In genomic region chr8:11797729-11798479, GRCm38 (mm10) we compare ENCODE assay signal across 10 mouse cellular contexts. TPM values are rescaled to one million over a fixed set of nuclear protein-coding genes. Genes with fewer than 3 reads are reported as not detected.
A peak's percentile ranks its signal among the peaks of the same experiment; 100 is the strongest.
DNase-seq lines count a peak whose midpoint lies in the region; ATAC-seq and TF ChIP-seq lines count a peak whose summit lies in the region.
"Had no signal": no experiment of that assay in that cellular context is flagged by ENCODE, and none has a peak within 500 bp of the region (broad histone marks: within the 10 kb centered on the region; RNA-seq: fewer than 3 reads in every experiment).

No protein-coding gene starts in this region.

- intact Hi-C loops in heart, postnatal 10 days (cut with DNase I): no loop called here

- no peak overlapping the region for H3K4me2 ChIP-seq in lung, postnatal 0 days (replicated peaks; ENCODE audit: low read depth, low read length)
- H3K4me2 ChIP-seq in midbrain, postnatal 0 days (ENCODE audit: low read depth, low read length, poor library complexity, severe bottlenecking): no peak overlapping the region
- H3K4me2 ChIP-seq: limb, embryonic 13.5 days had no signal

- no peaks in the 10 kb centered on the region for H3K4me1 ChIP-seq in lung, postnatal 0 days (ENCODE audit: insufficient read depth, low read depth, low read length)
- H3K4me1 ChIP-seq in midbrain, postnatal 0 days (ENCODE audit: insufficient read depth, low read length): no peaks in the 10 kb centered on the region; the same call in 1 of the 2 replicates

- TF ChIP-seq EP300 in lung, postnatal 0 days (IDR thresholded peaks at IDR 0.05): no peak

- H3K9ac ChIP-seq in lung, postnatal 0 days (replicated peaks; ENCODE audit: low read depth): no peak overlapping the region
- H3K9ac ChIP-seq in midbrain, postnatal 0 days (replicated peaks; ENCODE audit: low read length, poor library complexity, severe bottlenecking): no peak overlapping the region
- H3K9ac ChIP-seq: limb, embryonic 13.5 days had no signal

- TF ChIP-seq CTCF in lung, postnatal 0 days (IDR thresholded peaks at IDR 0.05): no peak
- TF ChIP-seq CTCF in midbrain, postnatal 0 days (IDR thresholded peaks at IDR 0.05): no peak

- 80% methylated on average over 14 of the region's 14 CpGs for WGBS in lung, postnatal 0 days
- 70% methylated on average over 14 of the region's 14 CpGs for WGBS in midbrain, postnatal 0 days

- no peaks in the 10 kb centered on the region for H3K27me3 ChIP-seq in lung, postnatal 0 days (replicated peaks; ENCODE audit: insufficient read depth, low read length)
- H3K27me3 ChIP-seq in midbrain, postnatal 0 days (ENCODE audit: insufficient read depth, low read length): no peaks in the 10 kb centered on the region
- H3K27me3 ChIP-seq: limb, embryonic 13.5 days had no signal

- no peak overlapping the region for H3K4me3 ChIP-seq in lung, postnatal 0 days (ENCODE audit: low read depth, low read length)
- H3K4me3 ChIP-seq in midbrain, postnatal 0 days (ENCODE audit: low read depth, low read length): no peak overlapping the region
- H3K4me3 ChIP-seq: limb, embryonic 13.5 days had no signal

- no peak for ATAC-seq in lung, postnatal 0 days
- ATAC-seq in midbrain, postnatal 0 days (ENCODE audit: low FRiP score): peak; percentile 70

- no peak overlapping the region for H3K27ac ChIP-seq in lung, postnatal 0 days (ENCODE audit: low read length)
- peak overlapping the region; percentile 67 for H3K27ac ChIP-seq in midbrain, postnatal 0 days (ENCODE audit: low read depth, low read length)
- H3K27ac ChIP-seq: limb, embryonic 13.5 days had no signal

- peak; percentile 23 for DNase-seq in adrenal gland, postnatal 10 days
- no peak for DNase-seq in adrenal gland, adult (ENCODE audit: inconsistent age in 2 of 2, low spot score in 1 of 2)
- DNase-seq in lung, postnatal 0 days (ENCODE audit: low spot score): peak; percentile 15
- DNase-seq in lung, postnatal 25 days (ENCODE audit: low spot score): no peak
- DNase-seq in heart, postnatal 10 days: peak; percentile 52 to 64
- DNase-seq in midbrain, postnatal 0 days (ENCODE audit: low spot score): peak; percentile 77
- no peak for DNase-seq in urinary bladder, postnatal 36 days (ENCODE audit: low spot score in 2 of 2)
- DNase-seq in urinary bladder, postnatal 4 days (ENCODE audit: low spot score in 2 of 2): no peak
- DNase-seq: adrenal gland, adult 2 months had no signal

- no peaks in the 10 kb centered on the region for H3K9me3 ChIP-seq in lung, postnatal 0 days (ENCODE audit: low read length)
- no peaks in the 10 kb centered on the region for H3K9me3 ChIP-seq in midbrain, postnatal 0 days (ENCODE audit: low read length)
- H3K9me3 ChIP-seq: limb, embryonic 13.5 days had no signal

- peaks cover 10% of the 10 kb centered on the region; the same call in 1 of the 2 replicates for H3K36me3 ChIP-seq in lung, postnatal 0 days (ENCODE audit: insufficient read depth, low read length)
- H3K36me3 ChIP-seq in midbrain, postnatal 0 days (ENCODE audit: insufficient read depth, low read length): peaks cover 16% of the 10 kb centered on the region

RNA-seq across cellular contexts. Expression of gene Tex29, which starts 42.4 kb away (rescaled TPM):
- total RNA-seq in adrenal gland, postnatal 10 days (2021): not detected
- polyA plus RNA-seq in lung, postnatal 0 days (2015; fragmentation: Nextera tagmentation; extraction: Ambion mirVana): 0.20 TPM in 1 of 2 replicates, not detected in the other
- not detected for total RNA-seq in heart, postnatal 10 days (2021)
- total RNA-seq in midbrain, postnatal 0 days (2014; rRNA removed): not detected in 2 replicates
- 0.43 TPM in 1 of 2 replicates, not detected in the other for polyA plus RNA-seq in midbrain, postnatal 0 days (2015; fragmentation: Nextera tagmentation; extraction: Ambion mirVana)
- total RNA-seq: adrenal gland, adult 2 months had no signal

Comparison
In these comparisons a context has a peak if more than half of its experiments do, and no peak if none do; other contexts are left out.
1. DNase-seq: peak in adrenal gland, postnatal 10 days (single experiment), lung, postnatal 0 days (single experiment), heart, postnatal 10 days (2 of 2) and midbrain, postnatal 0 days (single experiment); none in adrenal gland, adult (0 of 2), lung, postnatal 25 days (single experiment), urinary bladder, postnatal 36 days (0 of 2) and urinary bladder, postnatal 4 days (0 of 2).